Mouse (Mus musculus): ENCODE results near the gene Skint10. TPM values are rescaled to one million over a fixed set of nuclear protein-coding genes. Genes with fewer than 3 reads are reported as not detected.

The Skint10 gene
- total RNA-seq (2014; rRNA removed; ENCODE audit: low replicate concordance): 0.19 TPM in 1 of 2 replicates, not detected in the other
- not detected in 2 replicates for polyA plus RNA-seq (2015; fragmentation: Nextera tagmentation; extraction: Ambion mirVana)

DNA sequence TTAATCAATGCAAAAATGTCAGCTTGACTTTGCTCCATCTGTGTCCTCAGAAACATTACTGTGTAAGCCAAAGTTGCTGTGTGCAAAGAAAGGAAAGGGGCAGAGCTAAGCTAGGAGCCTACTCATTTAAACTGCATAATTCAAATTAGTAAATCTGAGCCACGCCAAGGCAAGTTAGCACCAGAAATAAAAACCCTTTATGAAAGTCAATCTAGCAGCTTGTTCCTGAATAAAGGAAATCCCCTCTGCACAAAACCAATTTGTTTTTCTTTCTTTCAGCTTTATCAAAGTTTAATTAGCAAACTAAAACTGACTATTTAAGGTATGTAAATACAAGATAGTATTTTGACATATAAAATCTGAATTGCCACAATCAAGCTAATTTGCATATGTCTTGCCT is at the start of gene Skint10:
Skint10 (minus strand) TSS at position 101 of the 400 bp plus-strand sequence.
- H3K36me3 ChIP-seq (replicated peaks; ENCODE audit: control insufficient read depth, insufficient read depth, low read length): no peaks in the 10 kb centered on the region
- DNase-seq (ENCODE audit: low spot score): no peak
- no peak for ATAC-seq (ENCODE audit: insufficient read depth, low read depth)
- H3K9ac ChIP-seq (replicated peaks; ENCODE audit: low read depth, low read length): no peak within 1 kb of the TSS
- TF ChIP-seq CTCF (IDR thresholded peaks at IDR 0.05; ENCODE audit: low read depth): no peak
- TF ChIP-seq EP300 (IDR thresholded peaks at IDR 0.05; ENCODE audit: low read depth): no peak
- WGBS: 59% methylated on average over 1 of the region's 1 CpGs
- no peak within 1 kb of the TSS for H3K27ac ChIP-seq (ENCODE audit: low read depth)
- H3K4me1 ChIP-seq (ENCODE audit: control insufficient read depth, insufficient read depth): no peaks in the 10 kb centered on the region
- peaks cover 19% of the 10 kb centered on the region; the same call in 1 of the 2 replicates for H3K9me3 ChIP-seq (replicated peaks; ENCODE audit: control insufficient read depth, low read length)
- H3K27me3 ChIP-seq (ENCODE audit: control insufficient read depth, insufficient read depth, low read length): no peaks in the 10 kb centered on the region
- no peak within 1 kb of the TSS for H3K4me3 ChIP-seq (ENCODE audit: low read depth, low read length)
- no peak within 1 kb of the TSS for H3K4me2 ChIP-seq (ENCODE audit: low read depth, low read length)

DNA sequence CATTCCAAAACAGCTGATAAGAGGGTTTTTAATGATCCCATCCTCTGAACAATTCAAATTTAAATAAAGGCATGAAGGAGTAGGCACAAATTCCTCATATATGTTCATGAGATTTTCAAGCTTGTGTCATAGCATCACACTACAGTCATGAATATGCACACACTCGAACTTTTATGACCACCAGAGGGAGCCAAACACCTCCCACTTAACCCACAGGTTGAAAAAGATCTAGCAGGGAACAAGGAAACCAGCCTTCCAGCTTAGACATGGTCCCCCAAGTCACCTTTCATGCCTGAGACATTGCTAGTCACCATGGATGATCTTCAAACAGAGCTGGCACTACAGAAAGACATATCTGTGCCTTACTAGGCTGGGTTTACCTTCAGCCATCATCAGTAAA is 16.0 kb upstream of the Skint10 start:
- H3K4me3 ChIP-seq (ENCODE audit: low read depth, low read length): no peak overlapping the region
- ATAC-seq (ENCODE audit: insufficient read depth, low read depth) (no peak), DNase-seq (ENCODE audit: low spot score) (no peak)
- H3K36me3 ChIP-seq (replicated peaks; ENCODE audit: control insufficient read depth, insufficient read depth, low read length): no peaks in the 10 kb centered on the region
- no peak overlapping the region for H3K27ac ChIP-seq (ENCODE audit: low read depth)
- no peaks in the 10 kb centered on the region for H3K27me3 ChIP-seq (ENCODE audit: control insufficient read depth, insufficient read depth, low read length)
- H3K9ac ChIP-seq (replicated peaks; ENCODE audit: low read depth, low read length): no peak overlapping the region
- H3K4me1 ChIP-seq (ENCODE audit: control insufficient read depth, insufficient read depth): no peaks in the 10 kb centered on the region
- H3K9me3 ChIP-seq (replicated peaks; ENCODE audit: control insufficient read depth, low read length): peaks cover 12% of the 10 kb centered on the region; the same call in 1 of the 2 replicates
- TF ChIP-seq EP300 (IDR thresholded peaks at IDR 0.05; ENCODE audit: low read depth) (no peak), CTCF (IDR thresholded peaks at IDR 0.05; ENCODE audit: low read depth) (no peak)
- no peak overlapping the region for H3K4me2 ChIP-seq (ENCODE audit: low read depth, low read length)
- WGBS: 0% methylated on average over 1 of the region's 1 CpGs

Other genes starting within 250 kb of the Skint10 start
- not detected in 2 replicates for gene Skint2, start 217.7 kb downstream of the Skint10 start, total RNA-seq (2014; rRNA removed; ENCODE audit: low replicate concordance)
- gene Skint2, start 217.7 kb downstream of the Skint10 start, polyA plus RNA-seq (2015; fragmentation: Nextera tagmentation; extraction: Ambion mirVana): not detected in 2 replicates

Measured in heart, postnatal 0 days (tissue).